Mouse (Mus musculus): ENCODE measurements around the gene B130006D01Rik.

B130006D01Rik gene

GRCm38 (mm10) chr11:95773264-95773663 lies 49.9 kb downstream of the B130006D01Rik start:
- DNase-seq, result no peak

Data from cerebellum, postnatal 14 days (tissue).